Mouse (Mus musculus): ENCODE data around the gene Fkbp9. TPM values are rescaled to one million over a fixed set of nuclear protein-coding genes. Genes with fewer than 3 reads are reported as not detected.
"Not testable (repeated sequence)": the region's sequence is repeated elsewhere in the genome, so short reads cannot be mapped to it uniquely, and the experiment has no call there.

Gene Fkbp9
- polyA plus RNA-seq, 1 experiment from 2014 or later: 89.0 TPM

DNA sequence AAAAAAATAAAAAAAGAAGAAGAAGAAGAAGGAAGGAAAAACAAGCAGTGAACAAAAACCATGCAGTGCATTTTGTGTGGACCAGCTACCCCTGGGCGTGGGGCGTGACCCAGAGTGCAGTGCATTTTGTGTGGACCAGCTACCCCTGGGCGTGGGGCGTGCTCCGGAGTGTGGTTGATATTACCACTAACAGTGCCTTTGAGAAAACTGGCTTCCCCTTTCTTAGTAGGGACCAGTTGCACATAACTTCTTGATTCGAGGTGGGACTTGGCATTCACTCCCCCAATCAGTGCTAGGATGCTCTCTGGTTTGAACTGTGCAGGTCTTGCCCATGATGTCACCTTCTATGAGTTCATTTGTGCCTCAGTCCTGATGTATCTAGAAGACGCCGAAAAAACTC, 22.9 kb downstream of the Fkbp9 start:
- H3K4me2 ChIP-seq (ENCODE audit: low read depth, low read length): no peak overlapping the region
- 94% methylated on average over 8 of the region's 8 CpGs for WGBS
- H3K9ac ChIP-seq (ENCODE audit: low read depth, low read length): no peak overlapping the region
- H3K27ac ChIP-seq (ENCODE audit: low read length): no peak overlapping the region
- ATAC-seq: no peak
- no peak overlapping the region for H3K4me3 ChIP-seq (ENCODE audit: low read length)
- no peaks in the 10 kb centered on the region for H3K27me3 ChIP-seq (replicated peaks; ENCODE audit: control insufficient read depth, insufficient read depth, low read length)
- H3K36me3 ChIP-seq (ENCODE audit: control insufficient read depth, insufficient read depth, low read length): no peaks in the 10 kb centered on the region; the same call in 1 of the 2 replicates
- no peaks in the 10 kb centered on the region for H3K4me1 ChIP-seq (ENCODE audit: control insufficient read depth, insufficient read depth, low read length)
- no peaks in the 10 kb centered on the region for H3K9me3 ChIP-seq (ENCODE audit: control insufficient read depth, low read length)

DNA sequence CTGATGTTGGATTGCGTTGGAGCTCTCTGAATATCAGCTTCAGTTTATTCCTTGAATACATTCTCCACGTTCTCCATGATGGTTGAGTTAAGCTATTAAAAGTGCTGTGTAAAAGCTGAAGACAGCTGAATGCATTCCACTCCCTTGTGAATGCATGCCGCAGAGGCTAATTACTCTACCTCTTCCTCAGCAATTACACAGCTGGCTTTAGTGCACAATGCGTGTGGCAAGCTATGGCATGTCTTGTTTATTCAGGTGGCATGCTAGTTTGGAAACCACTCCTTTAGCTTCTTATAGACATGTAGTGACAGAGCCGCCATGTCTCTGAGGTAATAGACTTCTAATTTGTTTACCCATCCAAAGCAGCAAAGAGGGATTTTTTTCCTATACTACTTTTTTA, 24.9 kb downstream of the Fkbp9 start:
- Histone ChIP-seq H3K4me2 (ENCODE audit: low read depth, low read length) (no peak overlapping the region), H3K4me3 (ENCODE audit: low read length) (no peak overlapping the region), H3K4me1 (ENCODE audit: control insufficient read depth, insufficient read depth, low read length) (no peaks in the 10 kb centered on the region), H3K27me3 (replicated peaks; ENCODE audit: control insufficient read depth, insufficient read depth, low read length) (no peaks in the 10 kb centered on the region), H3K27ac (ENCODE audit: low read length) (no peak overlapping the region), H3K36me3 (ENCODE audit: control insufficient read depth, insufficient read depth, low read length) (no peaks in the 10 kb centered on the region; the same call in 1 of the 2 replicates), H3K9me3 (ENCODE audit: control insufficient read depth, low read length) (no peaks in the 10 kb centered on the region), H3K9ac (ENCODE audit: low read depth, low read length) (no peak overlapping the region)
- WGBS: 83% methylated on average over 5 of the region's 5 CpGs
- no peak for ATAC-seq

DNA sequence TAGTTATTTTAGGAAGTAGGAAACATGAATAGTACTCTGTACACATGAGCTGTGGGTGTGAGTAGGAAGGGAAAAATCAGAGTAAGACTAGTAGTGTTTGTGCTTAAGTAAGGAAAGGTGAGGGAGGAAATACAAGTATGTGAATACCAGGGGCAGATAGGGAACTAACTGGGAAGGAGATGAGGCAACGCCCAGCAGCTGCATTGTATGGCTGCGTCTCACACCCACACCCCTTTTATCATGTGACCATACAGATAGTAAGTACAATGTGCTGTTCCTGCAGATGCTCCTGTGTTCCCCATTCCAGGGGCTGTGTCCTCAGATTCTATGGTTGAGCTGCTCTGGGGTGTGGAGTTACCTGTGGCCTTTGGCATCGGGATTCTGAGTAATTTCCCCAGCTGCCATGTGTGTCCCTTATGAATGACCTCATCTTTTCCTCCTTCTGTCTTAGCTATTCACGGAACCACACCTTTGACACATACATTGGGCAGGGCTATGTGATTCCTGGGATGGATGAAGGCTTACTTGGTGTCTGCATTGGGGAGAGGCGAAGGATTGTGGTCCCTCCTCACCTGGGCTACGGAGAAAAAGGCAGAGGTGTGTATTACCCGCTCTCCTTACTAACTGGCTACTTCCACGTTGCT, 28.5 kb downstream of the Fkbp9 start:
- H3K4me1 ChIP-seq (ENCODE audit: control insufficient read depth, insufficient read depth, low read length): no peaks in the 10 kb centered on the region
- H3K4me3 ChIP-seq (ENCODE audit: low read length): no peak overlapping the region
- WGBS: 75% methylated on average over 8 of the region's 8 CpGs
- H3K36me3 ChIP-seq (ENCODE audit: control insufficient read depth, insufficient read depth, low read length): no peaks in the 10 kb centered on the region; the same call in 1 of the 2 replicates
- H3K9ac ChIP-seq (ENCODE audit: low read depth, low read length): no peak overlapping the region
- H3K27ac ChIP-seq (ENCODE audit: low read length): no peak overlapping the region
- H3K4me2 ChIP-seq (ENCODE audit: low read depth, low read length): no peak overlapping the region
- H3K9me3 ChIP-seq (ENCODE audit: control insufficient read depth, low read length): no peaks in the 10 kb centered on the region
- ATAC-seq: peak; percentile 89
- H3K27me3 ChIP-seq (replicated peaks; ENCODE audit: control insufficient read depth, insufficient read depth, low read length): no peaks in the 10 kb centered on the region

DNA sequence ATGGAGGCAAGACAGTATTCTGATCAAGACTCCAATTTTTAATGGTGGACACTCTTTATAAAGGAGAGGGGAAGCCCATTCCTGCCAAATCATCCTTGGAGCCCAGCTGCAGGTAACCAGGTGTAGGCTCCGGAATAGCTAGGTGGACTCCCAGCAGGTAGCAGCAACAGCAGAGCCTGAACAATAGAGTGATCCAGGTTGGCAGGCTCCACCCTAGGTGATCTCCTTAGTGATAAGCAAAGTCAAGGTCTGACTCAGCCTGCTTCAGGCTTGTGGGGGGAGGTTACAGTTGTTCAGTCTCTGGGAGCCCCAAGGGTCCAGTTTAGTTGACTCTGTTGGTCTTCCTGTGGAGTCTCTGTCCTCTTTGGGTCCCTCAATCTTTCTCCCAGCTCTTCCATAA, 35.0 kb downstream of the Fkbp9 start:
- H3K27me3 ChIP-seq (replicated peaks; ENCODE audit: control insufficient read depth, insufficient read depth, low read length); ATAC-seq; H3K36me3 ChIP-seq (ENCODE audit: control insufficient read depth, insufficient read depth, low read length); H3K4me3 ChIP-seq (ENCODE audit: low read length); H3K27ac ChIP-seq (ENCODE audit: low read length); H3K4me2 ChIP-seq (ENCODE audit: low read depth, low read length); H3K9me3 ChIP-seq (ENCODE audit: control insufficient read depth, low read length); H3K9ac ChIP-seq (ENCODE audit: low read depth, low read length); H3K4me1 ChIP-seq (ENCODE audit: control insufficient read depth, insufficient read depth, low read length): not testable (repeated sequence)
- 80% methylated on average over 1 of the region's 1 CpGs for WGBS

DNA sequence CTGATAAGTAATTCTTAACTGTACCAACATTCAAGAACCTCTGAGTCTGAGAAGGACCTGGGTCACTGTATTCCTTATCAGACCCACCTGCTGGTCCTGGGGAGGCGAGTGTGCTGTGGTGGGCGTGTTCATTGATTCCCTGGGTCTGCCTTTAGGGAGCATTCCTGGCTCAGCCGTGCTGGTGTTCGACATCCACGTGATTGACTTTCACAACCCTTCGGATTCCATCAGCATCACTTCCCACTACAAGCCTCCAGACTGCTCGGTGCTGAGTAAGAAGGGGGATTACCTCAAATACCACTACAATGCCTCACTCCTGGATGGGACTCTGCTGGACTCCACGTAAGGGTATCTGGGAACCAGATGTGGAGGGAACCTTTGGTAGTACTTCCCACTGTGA, 36.7 kb downstream of the Fkbp9 start:
- ATAC-seq: no peak
- Histone ChIP-seq H3K4me3 (ENCODE audit: low read length) (no peak overlapping the region), H3K9ac (ENCODE audit: low read depth, low read length) (no peak overlapping the region), H3K9me3 (ENCODE audit: control insufficient read depth, low read length) (no peaks in the 10 kb centered on the region), H3K36me3 (ENCODE audit: control insufficient read depth, insufficient read depth, low read length) (no peaks in the 10 kb centered on the region), H3K4me2 (ENCODE audit: low read depth, low read length) (no peak overlapping the region), H3K4me1 (ENCODE audit: control insufficient read depth, insufficient read depth, low read length) (no peaks in the 10 kb centered on the region), H3K27ac (ENCODE audit: low read length) (no peak overlapping the region), H3K27me3 (replicated peaks; ENCODE audit: control insufficient read depth, insufficient read depth, low read length) (no peaks in the 10 kb centered on the region)
- 67% methylated on average over 8 of the region's 8 CpGs for WGBS

DNA sequence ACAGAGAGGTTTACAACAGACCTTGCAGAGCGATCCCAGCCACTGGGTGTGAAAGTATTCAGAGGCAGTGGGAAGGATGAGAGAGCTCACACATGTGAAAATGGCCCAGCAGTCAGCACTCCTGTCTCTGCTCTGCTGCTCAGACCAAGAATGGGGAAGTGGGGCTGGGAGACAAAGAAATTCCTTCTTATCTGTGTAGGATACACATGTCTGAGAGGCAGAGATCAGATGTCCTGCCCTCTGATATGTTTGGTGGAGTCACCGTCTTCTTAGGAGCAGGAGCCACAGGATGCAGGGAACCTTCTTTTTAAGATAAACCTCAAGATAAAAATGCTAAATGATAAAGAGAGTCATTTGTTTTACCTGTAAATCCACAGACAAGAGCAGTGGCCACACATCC, 38.2 kb downstream of the Fkbp9 start:
- Histone ChIP-seq H3K27ac (ENCODE audit: low read length) (no peak overlapping the region), H3K27me3 (replicated peaks; ENCODE audit: control insufficient read depth, insufficient read depth, low read length) (no peaks in the 10 kb centered on the region), H3K4me1 (ENCODE audit: control insufficient read depth, insufficient read depth, low read length) (no peaks in the 10 kb centered on the region), H3K9me3 (ENCODE audit: control insufficient read depth, low read length) (no peaks in the 10 kb centered on the region), H3K36me3 (ENCODE audit: control insufficient read depth, insufficient read depth, low read length) (no peaks in the 10 kb centered on the region), H3K4me2 (ENCODE audit: low read depth, low read length) (no peak overlapping the region), H3K9ac (ENCODE audit: low read depth, low read length) (no peak overlapping the region), H3K4me3 (ENCODE audit: low read length) (no peak overlapping the region)
- no peak for ATAC-seq
- 76% methylated on average over 2 of the region's 2 CpGs for WGBS

DNA sequence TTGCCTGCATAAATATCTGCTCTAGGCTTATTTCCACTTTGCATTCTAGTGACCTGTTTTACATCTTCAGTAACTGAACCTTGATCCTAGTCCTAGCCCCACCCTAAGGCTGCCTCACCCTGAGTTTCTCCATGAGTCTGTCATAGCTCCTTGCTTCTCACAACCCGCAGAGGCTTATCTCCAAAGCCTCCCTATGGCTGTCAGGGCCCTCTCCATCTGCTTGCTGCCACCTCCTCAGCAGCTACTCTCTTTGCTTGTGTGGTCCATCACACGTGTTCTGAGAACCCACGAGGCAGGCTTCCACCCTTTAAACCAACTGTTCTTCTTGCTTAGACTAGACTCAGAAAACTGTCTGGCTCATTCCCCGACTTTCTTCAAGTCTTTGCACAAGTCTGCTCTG, 45.0 kb downstream of the Fkbp9 start:
- ATAC-seq: peak; percentile 88
- 74% methylated on average over 4 of the region's 4 CpGs for WGBS
- Histone ChIP-seq H3K36me3 (ENCODE audit: control insufficient read depth, insufficient read depth, low read length) (peaks cover 3% of the 10 kb centered on the region; the same call in 1 of the 2 replicates), H3K9me3 (ENCODE audit: control insufficient read depth, low read length) (no peaks in the 10 kb centered on the region), H3K4me3 (ENCODE audit: low read length) (no peak overlapping the region), H3K9ac (ENCODE audit: low read depth, low read length) (no peak overlapping the region), H3K27me3 (replicated peaks; ENCODE audit: control insufficient read depth, insufficient read depth, low read length) (no peaks in the 10 kb centered on the region), H3K4me2 (ENCODE audit: low read depth, low read length) (no peak overlapping the region), H3K27ac (ENCODE audit: low read length) (peak overlapping the region; percentile 25; the same call in 1 of the 2 replicates), H3K4me1 (ENCODE audit: control insufficient read depth, insufficient read depth, low read length) (peaks cover 12% of the 10 kb centered on the region; the same call in 1 of the 2 replicates)

DNA sequence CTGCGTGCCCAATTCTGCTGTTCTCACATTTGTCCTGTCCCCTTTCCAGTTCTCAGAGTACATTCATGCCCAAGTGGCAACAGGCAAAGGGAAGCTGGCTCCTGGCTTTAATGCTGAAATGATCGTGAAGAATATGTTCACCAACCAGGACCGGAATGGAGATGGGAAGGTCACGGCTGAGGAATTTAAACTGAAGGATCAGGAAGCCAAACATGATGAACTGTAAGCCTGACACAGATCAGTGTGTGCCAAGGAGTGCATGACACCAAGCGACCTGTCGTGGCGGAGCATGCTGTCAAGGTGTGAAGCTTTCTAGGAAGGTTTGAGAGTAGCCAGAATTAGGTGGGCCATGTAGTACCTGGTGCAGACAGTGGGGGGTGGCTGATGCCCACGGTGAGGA, 46.1 kb downstream of the Fkbp9 start:
- H3K4me3 ChIP-seq (ENCODE audit: low read length): no peak overlapping the region
- no peak overlapping the region for H3K4me2 ChIP-seq (ENCODE audit: low read depth, low read length)
- H3K27ac ChIP-seq (ENCODE audit: low read length): no peak overlapping the region
- H3K36me3 ChIP-seq (ENCODE audit: control insufficient read depth, insufficient read depth, low read length): peaks cover 3% of the 10 kb centered on the region; the same call in 1 of the 2 replicates
- H3K9ac ChIP-seq (ENCODE audit: low read depth, low read length): no peak overlapping the region
- 94% methylated on average over 8 of the region's 8 CpGs for WGBS
- H3K4me1 ChIP-seq (ENCODE audit: control insufficient read depth, insufficient read depth, low read length): peaks cover 12% of the 10 kb centered on the region; the same call in 1 of the 2 replicates
- H3K9me3 ChIP-seq (ENCODE audit: control insufficient read depth, low read length): no peaks in the 10 kb centered on the region
- no peaks in the 10 kb centered on the region for H3K27me3 ChIP-seq (replicated peaks; ENCODE audit: control insufficient read depth, insufficient read depth, low read length)
- ATAC-seq: no peak

DNA sequence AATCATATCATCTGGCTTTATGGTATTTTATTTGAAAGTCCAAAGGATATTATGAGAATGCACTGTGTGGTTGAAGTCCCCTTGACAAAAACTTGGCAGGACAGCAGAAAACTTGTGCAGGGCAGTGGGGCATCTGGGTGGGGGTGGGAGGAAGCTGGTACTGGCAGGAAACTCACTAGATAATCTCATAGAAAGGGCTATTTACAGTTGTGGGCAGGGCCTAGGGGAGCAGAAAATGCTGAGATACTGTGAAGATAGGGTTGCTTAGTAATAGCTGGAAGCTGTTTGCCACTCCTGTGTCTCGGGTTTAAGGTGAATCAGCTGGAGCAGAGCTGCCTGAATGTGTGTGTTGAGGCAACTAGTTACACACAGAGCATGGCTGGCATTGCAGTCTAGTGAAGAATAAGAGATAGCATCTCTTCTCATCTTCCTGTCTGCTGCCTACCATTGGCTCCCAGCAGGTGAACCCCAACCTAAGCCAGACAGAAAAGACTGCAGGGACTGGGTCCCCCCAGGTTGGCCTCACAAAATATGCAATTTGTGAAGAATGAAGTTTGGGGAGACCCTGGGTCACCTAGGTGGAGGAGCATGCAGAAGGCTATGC, 47.6 kb downstream of the Fkbp9 start:
- H3K4me1 ChIP-seq (ENCODE audit: control insufficient read depth, insufficient read depth, low read length): peaks cover 12% of the 10 kb centered on the region; the same call in 1 of the 2 replicates
- peak; percentile 87 for ATAC-seq
- peaks cover 3% of the 10 kb centered on the region; the same call in 1 of the 2 replicates for H3K36me3 ChIP-seq (ENCODE audit: control insufficient read depth, insufficient read depth, low read length)
- H3K4me2 ChIP-seq (ENCODE audit: low read depth, low read length): no peak overlapping the region
- H3K9me3 ChIP-seq (ENCODE audit: control insufficient read depth, low read length): no peaks in the 10 kb centered on the region
- no peaks in the 10 kb centered on the region for H3K27me3 ChIP-seq (replicated peaks; ENCODE audit: control insufficient read depth, insufficient read depth, low read length)
- WGBS: 42% methylated on average over 1 of the region's 1 CpGs
- no peak overlapping the region for H3K9ac ChIP-seq (ENCODE audit: low read depth, low read length)
- no peak overlapping the region for H3K27ac ChIP-seq (ENCODE audit: low read length)
- H3K4me3 ChIP-seq (ENCODE audit: low read length): no peak overlapping the region
